Mouse (Mus musculus) ovary, postnatal 36 days (tissue): ENCODE data around the gene Baz1a.
A peak's percentile ranks its signal among the peaks of the same experiment; 100 is the strongest.
"Not testable (repeated sequence)": the region's sequence is repeated elsewhere in the genome, so short reads cannot be mapped to it uniquely, and the experiment has no call there.

Experiments used
- DNase-seq: peaks from one replicate; pipeline ENCODE4 v3.0.0; 2022; ENCODE audit warnings: low spot score, mixed read lengths

Baz1a gene

GRCm38 (mm10) chr12:54980939-54981338 lies 33.2 kb downstream of the Baz1a start:
- DNase-seq = no peak

- no peak for DNase-seq
These were observed 33.6 kb downstream of the Baz1a start for GRCm38 (mm10) chr12:54980532-54980931.

- no peak for DNase-seq
These were observed 45.1 kb downstream of the Baz1a start for GRCm38 (mm10) chr12:54969033-54969432.

- no peak for DNase-seq
These were observed 48.5 kb downstream of the Baz1a start for GRCm38 (mm10) chr12:54965532-54966160.

GRCm38 (mm10) chr12:54959569-54959968 lies 54.6 kb downstream of the Baz1a start:
- DNase-seq = no peak

GRCm38 (mm10) chr12:54956974-54957373 lies 57.2 kb downstream of the Baz1a start:
- DNase-seq = no peak

- DNase-seq = no peak
These were observed 57.7 kb downstream of the Baz1a start for GRCm38 (mm10) chr12:54956457-54956856.

GRCm38 (mm10) chr12:54946116-54946515 lies 68.0 kb downstream of the Baz1a start:
- DNase-seq = no peak

- DNase-seq = not testable (repeated sequence)
These were observed 71.5 kb downstream of the Baz1a start for GRCm38 (mm10) chr12:54942586-54943157.

GRCm38 (mm10) chr12:54937581-54938343 lies 76.4 kb downstream of the Baz1a start:
- DNase-seq = not testable (repeated sequence)

- no peak for DNase-seq
These were observed 103.8 kb downstream of the Baz1a start for GRCm38 (mm10) chr12:54910387-54910786.

GRCm38 (mm10) chr12:54892559-54892958 lies 121.6 kb downstream of the Baz1a start:
- DNase-seq = not testable (repeated sequence)

- DNase-seq = no peak
These were observed 123.7 kb downstream of the Baz1a start for GRCm38 (mm10) chr12:54890426-54890825.

GRCm38 (mm10) chr12:54887580-54888127 lies 126.5 kb downstream of the Baz1a start:
- no peak for DNase-seq

- peak; percentile 40 for DNase-seq
These were observed 134.5 kb downstream of the Baz1a start for GRCm38 (mm10) chr12:54879630-54880029.

- DNase-seq = no peak
These were observed 134.9 kb downstream of the Baz1a start for GRCm38 (mm10) chr12:54879211-54879610.

GRCm38 (mm10) chr12:54877875-54878274 lies 136.3 kb downstream of the Baz1a start:
- no peak for DNase-seq

- DNase-seq = no peak
These were observed 137.3 kb downstream of the Baz1a start for GRCm38 (mm10) chr12:54876879-54877278.

- no peak for DNase-seq
These were observed 139.4 kb downstream of the Baz1a start for GRCm38 (mm10) chr12:54874711-54875110.

- peak; percentile 82 for DNase-seq
These were observed 151.3 kb downstream of the Baz1a start, which contains the start of gene Cfl2 for GRCm38 (mm10) chr12:54862606-54863535. Gene Cfl2 (minus strand): TSS chr12:54862877.

- no peak for DNase-seq
These were observed 152.1 kb downstream of the Baz1a start for GRCm38 (mm10) chr12:54861991-54862605.
